Mouse (Mus musculus) liver, adult 2 months (tissue): Measurements from ENCODE around the gene Cep295nl.

Experiments used
- CTCF ChIP-seq: fragments of 200-500 bp; IDR thresholded peaks from 2 replicates; pipeline ENCODE4 v1.5.1; 2011; ENCODE audit warnings: low read depth, low read length, control low read depth
- POLR2A ChIP-seq: fragments of 200-500 bp; IDR thresholded peaks from 2 replicates; pipeline ENCODE4 v1.6.1; 2011; ENCODE audit warnings: low read length, control low read depth; ENCODE audit not compliant: insufficient read depth; ENCODE audit errors: extremely low read depth

DNA sequence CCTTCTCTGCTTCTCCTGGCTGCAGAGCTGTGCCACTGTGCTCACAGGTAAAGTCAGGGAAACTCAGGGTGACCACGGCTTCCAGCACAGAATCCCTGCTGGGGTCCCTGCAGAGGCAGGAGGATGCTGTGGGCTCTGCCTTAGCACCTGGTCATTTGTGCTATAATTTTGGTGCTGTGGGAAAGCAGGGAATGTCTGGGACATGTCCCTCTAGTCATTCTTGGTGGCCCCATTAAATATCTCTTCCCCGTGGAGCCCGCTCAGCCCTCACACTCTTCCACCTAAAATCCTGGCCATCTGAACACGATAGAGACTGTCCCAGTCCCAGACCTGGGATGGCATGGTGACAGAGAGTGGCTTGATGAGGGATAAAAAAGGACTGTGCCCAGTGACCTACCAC lies 21.7 kb upstream of the Cep295nl start:
- TF ChIP-seq CTCF, result no peak
- no peak for TF ChIP-seq POLR2A
